Mouse (Mus musculus) ES-E14 (cell line): ENCODE measurements around the gene Spcs2. TPM values are rescaled to one million over a fixed set of nuclear protein-coding genes. Genes with fewer than 3 reads are reported as not detected.

Source experiments
- DNase-seq: peaks from one replicate; pipeline ENCODE4 v3.0.0-alpha.2; 2013; ENCODE audit warnings: low read depth, low spot score
- H3K27ac ChIP-seq: 2 replicates; pipeline ENCODE4 v1.5.1; 2012; ENCODE audit warnings: low read depth, mild to moderate bottlenecking, low read length, moderate library complexity, mixed read lengths; ENCODE audit not compliant: poor library complexity, insufficient read depth, severe bottlenecking
- H3K36me3 ChIP-seq: 2 replicates; pipeline ENCODE4 v1.6.1; 2012; ENCODE audit warnings: mild to moderate bottlenecking, low read length, moderate library complexity, mixed read lengths; ENCODE audit not compliant: control insufficient read depth, poor library complexity, insufficient read depth, severe bottlenecking
- H3K4me1 ChIP-seq, 2 experiments: fragments of 150-350 bp in 1 of 2; sonication (generic) in 1 of 2; 2 replicates each; pipeline ENCODE4 v1.6.1; 2012; ENCODE audit warnings: low read length in 2 of 2, mild to moderate bottlenecking in 1 of 2, mixed read lengths in 1 of 2; ENCODE audit not compliant: control insufficient read depth in 2 of 2, insufficient read depth in 2 of 2, poor library complexity in 1 of 2
- H3K4me3 ChIP-seq, 2 experiments: fragments of 150-350 bp in 1 of 2; sonication (generic) in 1 of 2; 2 replicates each; pipeline ENCODE4 v1.5.1; 2012; ENCODE audit warnings: low read length in 2 of 2, low read depth in 1 of 2, mild to moderate bottlenecking in 1 of 2, mixed read lengths in 1 of 2; ENCODE audit not compliant: insufficient read depth in 1 of 2, poor library complexity in 1 of 2, severe bottlenecking in 1 of 2
- H3K9ac ChIP-seq: 2 replicates; pipeline ENCODE4 v1.6.1; 2012; ENCODE audit warnings: low read depth, mild to moderate bottlenecking, low read length, mixed read lengths; ENCODE audit not compliant: poor library complexity, insufficient read depth, severe bottlenecking
- H3K9me3 ChIP-seq: fragments of 150-350 bp; sonication (generic); 2 replicates; pipeline ENCODE4 v1.6.1; 2012; ENCODE audit warnings: low read depth, mild to moderate bottlenecking, low read length; ENCODE audit not compliant: control insufficient read depth, insufficient read depth
- CHD2 ChIP-seq: IDR thresholded peaks from 2 replicates; pipeline ENCODE4 v1.6.1; 2014; ENCODE audit warnings: mild to moderate bottlenecking, low read depth, low read length, inconsistent platforms
- HCFC1 ChIP-seq: IDR thresholded peaks from 2 replicates; pipeline ENCODE4 v1.6.1; 2012; ENCODE audit warnings: low read length, inconsistent platforms, borderline replicate concordance; ENCODE audit not compliant: insufficient read depth
- MAFK ChIP-seq: IDR thresholded peaks from 2 replicates; pipeline ENCODE4 v1.6.1; 2014; ENCODE audit warnings: mild to moderate bottlenecking, low read depth, low read length, inconsistent platforms; ENCODE audit not compliant: insufficient read depth
- ZC3H11A ChIP-seq: IDR thresholded peaks from 2 replicates; pipeline ENCODE4 v1.6.1; 2012; ENCODE audit warnings: low read depth, mild to moderate bottlenecking, inconsistent platforms, low read length, borderline replicate concordance
- ZNF384 ChIP-seq: IDR thresholded peaks from 2 replicates; pipeline ENCODE4 v1.6.1; 2012; ENCODE audit warnings: low read depth, low read length, inconsistent platforms
- in situ Hi-C, 2 experiments: fragments of 600-800 bp; cut with MboI; formaldehyde crosslinking; loops; one replicate each; pipeline ENCODE4 v1.15.1; 2025; ENCODE audit warnings: low sequenced_read_pairs in 2 of 2, inconsistent platforms in 1 of 2; ENCODE audit not compliant: unreplicated experiment in 2 of 2
- total RNA-seq: library from RNA; depleted of rRNA; stranded (reverse); fragments of 300-350 nt; gene quantifications from 2 replicates; pipeline ENCODE4 v1.2.3, GENCODE M21; 2012; rRNA removed

Spcs2 gene
- total RNA-seq, 1 experiment, result 247 TPM

GRCm38 (mm10) chr7:99790816-99791215 is 72.4 kb downstream of the Spcs2 start:
- H3K4me3 ChIP-seq, result no peak overlapping the region
- H3K4me1 ChIP-seq, result no peaks in the 10 kb centered on the region; a peak in 1 of 4 replicates
- in situ Hi-C loops, result loop anchor here (10.0 kb wide), 2 partner anchors 156 to 176 kb away; no protein-coding TSS in a partner anchor
- no peaks in the 10 kb centered on the region for H3K9me3 ChIP-seq
- no peak overlapping the region for H3K9ac ChIP-seq
- no peaks in the 10 kb centered on the region for H3K36me3 ChIP-seq
- DNase-seq, result no peak
- H3K27ac ChIP-seq, result no peak overlapping the region
- no peak for TF ChIP-seq ZC3H11A
- no peak for TF ChIP-seq CHD2
- TF ChIP-seq ZNF384, result no peak
- TF ChIP-seq HCFC1, result no peak

- in situ Hi-C loops, result no loop called here
- DNase-seq, result no peak
- no peak overlapping the region for H3K27ac ChIP-seq
These were observed 74.7 kb downstream of the Spcs2 start for GRCm38 (mm10) chr7:99788563-99788962.

GRCm38 (mm10) chr7:99787935-99788334 is 75.3 kb downstream of the Spcs2 start:
- DNase-seq, result no peak
- H3K4me1 ChIP-seq, result no peaks in the 10 kb centered on the region; a peak in 1 of 4 replicates
- H3K9me3 ChIP-seq, result no peaks in the 10 kb centered on the region
- H3K4me3 ChIP-seq, result no peak overlapping the region
- no peak overlapping the region for H3K9ac ChIP-seq
- TF ChIP-seq ZNF384 (no peak), ZC3H11A (no peak), HCFC1 (no peak), CHD2 (no peak), MAFK (no peak)
- no peaks in the 10 kb centered on the region for H3K36me3 ChIP-seq
- no peak overlapping the region for H3K27ac ChIP-seq
- in situ Hi-C loops, result no loop called here

More at GRCm38 (mm10) chr7:99788563-99788962, 74.7 kb downstream of the Spcs2 start:
- Histone ChIP-seq H3K9ac (no peak overlapping the region), H3K4me1 (no peaks in the 10 kb centered on the region; a peak in 1 of 4 replicates), H3K4me3 (no peak overlapping the region), H3K36me3 (no peaks in the 10 kb centered on the region), H3K9me3 (no peaks in the 10 kb centered on the region)
- no peak for TF ChIP-seq ZC3H11A
- no peak for TF ChIP-seq ZNF384
- no peak for TF ChIP-seq CHD2
- no peak for TF ChIP-seq MAFK
- no peak for TF ChIP-seq HCFC1

Other genes with a start within 250 kb of the Spcs2 start
- 0.11 and 0.27 TPM in 2 replicates for gene Tpbgl, start 236.4 kb downstream of the Spcs2 start, total RNA-seq
- 0.21 and 0.45 TPM in 2 replicates for gene Slco2b1, start 152.1 kb downstream of the Spcs2 start, total RNA-seq
- not detected in 2 replicates for gene Olfr520, start 133.2 kb downstream of the Spcs2 start, total RNA-seq
- not detected in 2 replicates for gene Olfr521, start 100.0 kb downstream of the Spcs2 start, total RNA-seq
- 2.2 and 2.4 TPM in 2 replicates for gene Neu3, start 35.0 kb downstream of the Spcs2 start, total RNA-seq
- gene Xrra1, start 4.3 kb downstream of the Spcs2 start, total RNA-seq, result 0.40 and 0.74 TPM in 2 replicates
- 19.2 and 26.4 TPM in 2 replicates for gene Rnf169, start 117.0 kb upstream of the Spcs2 start, total RNA-seq
- 0.36 TPM in 1 of 2 replicates, not detected in the other for gene Chrdl2, start 142.7 kb upstream of the Spcs2 start, total RNA-seq